Mouse (Mus musculus) embryonic fibroblast, embryonic 13.5 days (primary cell): ENCODE measurements around the gene Spint1.

ENCODE experiments used
- CTCF ChIP-seq: IDR thresholded peaks from 2 replicates; pipeline ENCODE4 v1.5.1; 2011; ENCODE audit warnings: mild to moderate bottlenecking, control low read depth, low read length, moderate library complexity, borderline replicate concordance; ENCODE audit not compliant: insufficient read depth
- POLR2A ChIP-seq: IDR thresholded peaks from 2 replicates; pipeline ENCODE4 v1.6.1; 2011; ENCODE audit warnings: low read depth, mild to moderate bottlenecking, control low read depth, low read length, moderate library complexity

DNA sequence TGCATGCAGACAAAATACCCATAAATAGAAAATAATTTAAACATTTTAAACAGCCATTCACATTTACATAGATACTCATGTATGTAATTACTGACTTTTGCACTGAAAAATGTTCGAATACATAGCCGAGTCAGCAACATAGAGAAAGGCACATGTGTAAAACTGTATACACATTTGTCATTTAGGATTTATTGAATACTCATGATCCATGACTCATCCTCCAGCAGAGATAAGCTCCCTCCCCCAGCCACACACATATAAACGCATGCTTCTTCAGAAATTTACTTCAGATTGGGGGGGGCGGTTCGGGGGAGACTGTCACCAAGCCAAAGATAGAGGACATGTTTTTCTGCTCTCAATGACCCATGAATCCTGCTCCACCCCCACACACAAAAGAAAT, 26.7 kb downstream of the Spint1 start:
- no peak for TF ChIP-seq CTCF
- TF ChIP-seq POLR2A = no peak
